Comparison of ENCODE assay signal across 10 mouse cellular contexts in genomic region chr14:51740347-51741170, GRCm38 (mm10). TPM values are rescaled to one million over a fixed set of nuclear protein-coding genes. Genes with fewer than 3 reads are reported as not detected.
DNase-seq lines count a peak whose midpoint lies in the region; ATAC-seq and TF ChIP-seq lines count a peak whose summit lies in the region.
"Had no signal": no experiment of that assay in that cellular context is flagged by ENCODE, and none has a peak within 500 bp of the region (broad histone marks: within the 10 kb centered on the region; RNA-seq: fewer than 3 reads in every experiment).

No protein-coding gene starts in this region.

- peaks cover 0 to 11% of the 10 kb centered on the region in 2 experiments; a peak in 2 of 4 replicates for H3K4me1 ChIP-seq in ES-E14 (ENCODE audit: control insufficient read depth in 2 of 2, insufficient read depth in 2 of 2, low read length in 2 of 2, poor library complexity in 1 of 2)
- peaks cover 10% of the 10 kb centered on the region; the same call in 1 of the 2 replicates for H3K4me1 ChIP-seq in forebrain, postnatal 0 days (ENCODE audit: insufficient read depth)
- H3K4me1 ChIP-seq in liver, postnatal 0 days (ENCODE audit: insufficient read depth) = no peaks in the 10 kb centered on the region

- no peak for TF ChIP-seq CTCF in forebrain, postnatal 0 days (IDR thresholded peaks at IDR 0.05; ENCODE audit: low read depth)
- TF ChIP-seq CTCF in liver, postnatal 0 days (IDR thresholded peaks at IDR 0.05; ENCODE audit: low read depth) = no peak

- no peaks in the 10 kb centered on the region for H3K36me3 ChIP-seq in ES-E14 (ENCODE audit: control insufficient read depth, insufficient read depth, low read length, poor library complexity, severe bottlenecking)
- H3K36me3 ChIP-seq in forebrain, postnatal 0 days (ENCODE audit: insufficient read depth) = no peaks in the 10 kb centered on the region
- no peaks in the 10 kb centered on the region for H3K36me3 ChIP-seq in liver, postnatal 0 days (replicated peaks; ENCODE audit: insufficient read depth, low read length)

- peak overlapping the region; percentile 54 for H3K4me2 ChIP-seq in forebrain, postnatal 0 days (ENCODE audit: low read depth)
- H3K4me2 ChIP-seq in liver, postnatal 0 days (ENCODE audit: low read depth, low read length) = peak overlapping the region; percentile 1; the same call in 1 of the 2 replicates

- H3K27me3 ChIP-seq in forebrain, postnatal 0 days (ENCODE audit: insufficient read depth, low read length) = peaks cover 30% of the 10 kb centered on the region
- peaks cover 37% of the 10 kb centered on the region for H3K27me3 ChIP-seq in liver, postnatal 0 days (ENCODE audit: insufficient read depth, low read length)

- 0 out of 2 replicates have a peak, but pooled peaks have one; percentile 13 for ATAC-seq in frontal cortex, adult (ENCODE audit: low TSS enrichment)
- ATAC-seq in forebrain, postnatal 0 days = peak; percentile 36; the same call in 1 of the 2 replicates
- no peak for ATAC-seq in liver, postnatal 0 days

- no peak for TF ChIP-seq EP300 in liver, postnatal 0 days (IDR thresholded peaks at IDR 0.05; ENCODE audit: low read depth)

- in situ Hi-C loops in ES-E14 (cut with MboI; ENCODE audit: low sequenced_read_pairs in 2 of 2, unreplicated experiment in 2 of 2) = no loop called here

- peak overlapping the region in 1 of 2 experiments; percentile 62; a peak in 2 of 4 replicates for H3K4me3 ChIP-seq in ES-E14 (ENCODE audit: insufficient read depth in 1 of 2, low read depth in 1 of 2, low read length in 2 of 2, poor library complexity in 1 of 2, severe bottlenecking in 1 of 2)
- H3K4me3 ChIP-seq in forebrain, postnatal 0 days (ENCODE audit: low read depth, low read length) = peak overlapping the region; percentile 23
- no peak overlapping the region for H3K4me3 ChIP-seq in liver, postnatal 0 days (ENCODE audit: low read depth, low read length)
- H3K4me3 ChIP-seq: myocyte had no signal

- H3K9me3 ChIP-seq in ES-E14 (ENCODE audit: control insufficient read depth, insufficient read depth, low read depth, low read length) = no peaks in the 10 kb centered on the region
- no peaks in the 10 kb centered on the region for H3K9me3 ChIP-seq in forebrain, postnatal 0 days (ENCODE audit: low read length)
- no peaks in the 10 kb centered on the region for H3K9me3 ChIP-seq in liver, postnatal 0 days (ENCODE audit: low read length)

- 2% methylated on average over 40 of the region's 42 CpGs for WGBS in forebrain, postnatal 0 days
- WGBS in liver, postnatal 0 days (ENCODE audit: insufficient replicate concordance) = 1% methylated on average over 42 of the region's 42 CpGs

- DNase-seq in frontal cortex, postnatal 10 days (ENCODE audit: low spot score in 2 of 2) = no peak
- no peak for DNase-seq in ES-E14 (ENCODE audit: low read depth, low spot score)
- DNase-seq in forebrain, postnatal 0 days = no peak
- DNase-seq in liver, postnatal 0 days = no peak
- DNase-seq in c-Kit-positive CD71-positive TER-119-positive erythroid progenitor cells, embryonic 14.5 days (ENCODE audit: low spot score) = no peak
- DNase-seq in ovary, postnatal 36 days (ENCODE audit: low spot score) = no peak
- DNase-seq in cerebellum, adult 8-10 months = no peak

- H3K9ac ChIP-seq in ES-E14 (ENCODE audit: insufficient read depth, low read depth, low read length, poor library complexity, severe bottlenecking) = peak overlapping the region; percentile 43; the same call in 1 of the 2 replicates
- no peak overlapping the region for H3K9ac ChIP-seq in forebrain, postnatal 0 days
- H3K9ac ChIP-seq in liver, postnatal 0 days (replicated peaks) = no peak overlapping the region

- H3K27ac ChIP-seq in ES-E14 (ENCODE audit: insufficient read depth, low read depth, low read length, poor library complexity, severe bottlenecking) = no peak overlapping the region
- no peak overlapping the region for H3K27ac ChIP-seq in forebrain, postnatal 0 days (ENCODE audit: low read depth, low read length)
- no peak overlapping the region for H3K27ac ChIP-seq in liver, postnatal 0 days (ENCODE audit: low read depth)

TF ChIP-seq in ES-E14, 5 proteins besides CTCF, POLR2A, EP300 and RAD21:
- TF ChIP-seq ZC3H11A (IDR thresholded peaks at IDR 0.05; ENCODE audit: borderline replicate concordance, low read depth, low read length) (no peak), ZNF384 (IDR thresholded peaks at IDR 0.05; ENCODE audit: low read depth, low read length) (no peak), HCFC1 (IDR thresholded peaks at IDR 0.05; ENCODE audit: borderline replicate concordance, insufficient read depth, low read length) (no peak), CHD2 (IDR thresholded peaks at IDR 0.05; ENCODE audit: low read depth, low read length) (no peak), MAFK (IDR thresholded peaks at IDR 0.05; ENCODE audit: insufficient read depth, low read depth, low read length) (no peak)

RNA-seq across cellular contexts. Expression of gene Gm5800, which starts 23.6 kb away (rescaled TPM):
- total RNA-seq in ES-E14 (2012; rRNA removed) = not detected in 2 replicates
- not detected in 2 replicates for total RNA-seq in forebrain, postnatal 0 days (2014; rRNA removed)
- not detected in 2 replicates for polyA plus RNA-seq in forebrain, postnatal 0 days (2015; fragmentation: Nextera tagmentation; extraction: Ambion mirVana)
- not detected in 2 replicates for polyA plus RNA-seq in liver, postnatal 0 days (2015; fragmentation: Nextera tagmentation; extraction: Ambion mirVana)
- polyA plus RNA-seq: C2C12, myocyte had no signal

RNA-seq across cellular contexts. Expression of gene Ang4, which starts 32.8 kb away (rescaled TPM):
- total RNA-seq in ES-E14 (2012; rRNA removed) = not detected in 2 replicates
- total RNA-seq in forebrain, postnatal 0 days (2014; rRNA removed) = not detected in 2 replicates
- not detected in 2 replicates for polyA plus RNA-seq in forebrain, postnatal 0 days (2015; fragmentation: Nextera tagmentation; extraction: Ambion mirVana)
- not detected in 2 replicates for polyA plus RNA-seq in liver, postnatal 0 days (2015; fragmentation: Nextera tagmentation; extraction: Ambion mirVana)
- polyA plus RNA-seq: C2C12, myocyte had no signal

RNA-seq across cellular contexts. Expression of gene Gm17079, which starts 45.3 kb away (rescaled TPM):
- not detected in 2 replicates for total RNA-seq in ES-E14 (2012; rRNA removed)
- not detected in 2 replicates for total RNA-seq in forebrain, postnatal 0 days (2014; rRNA removed)
- not detected in 2 replicates for polyA plus RNA-seq in forebrain, postnatal 0 days (2015; fragmentation: Nextera tagmentation; extraction: Ambion mirVana)
- not detected in 2 replicates for polyA plus RNA-seq in liver, postnatal 0 days (2015; fragmentation: Nextera tagmentation; extraction: Ambion mirVana)
- polyA plus RNA-seq: C2C12, myocyte had no signal

RNA-seq across cellular contexts. Expression of gene AY358078, which starts 59.3 kb away (rescaled TPM):
- total RNA-seq in ES-E14 (2012; rRNA removed) = not detected in 2 replicates
- total RNA-seq in forebrain, postnatal 0 days (2014; rRNA removed) = not detected in 2 replicates
- not detected in 2 replicates for polyA plus RNA-seq in forebrain, postnatal 0 days (2015; fragmentation: Nextera tagmentation; extraction: Ambion mirVana)
- not detected in 2 replicates for polyA plus RNA-seq in liver, postnatal 0 days (2015; fragmentation: Nextera tagmentation; extraction: Ambion mirVana)
- polyA plus RNA-seq: C2C12, myocyte had no signal
